ENCODE assay signal across 29 mouse cellular contexts in genomic region chr4:93488570-93488969, GRCm38 (mm10).
"Had no signal": no experiment of that assay in that cellular context is flagged by ENCODE, and none has a peak within 500 bp of the region (broad histone marks: within the 10 kb centered on the region; RNA-seq: fewer than 3 reads in every experiment).

No protein-coding gene starts in this region.

- H3K36me3 ChIP-seq: embryonic facial prominence, embryonic 10.5 days; embryonic facial prominence, embryonic 12.5 days; embryonic facial prominence, embryonic 13.5 days; embryonic facial prominence, embryonic 15.5 days; forebrain, embryonic 10.5 days; forebrain, embryonic 12.5 days; forebrain, embryonic 15.5 days; heart, embryonic 10.5 days had no signal

- H3K9me3 ChIP-seq: embryonic facial prominence, embryonic 10.5 days; embryonic facial prominence, embryonic 12.5 days; embryonic facial prominence, embryonic 13.5 days; embryonic facial prominence, embryonic 15.5 days; forebrain, embryonic 10.5 days; forebrain, embryonic 12.5 days; forebrain, embryonic 13.5 days; forebrain, embryonic 15.5 days; heart, embryonic 10.5 days had no signal

- H3K4me1 ChIP-seq: embryonic facial prominence, embryonic 10.5 days; embryonic facial prominence, embryonic 12.5 days; embryonic facial prominence, embryonic 13.5 days; embryonic facial prominence, embryonic 15.5 days; forebrain, embryonic 10.5 days; forebrain, embryonic 12.5 days; forebrain, embryonic 13.5 days; forebrain, embryonic 15.5 days; heart, embryonic 10.5 days had no signal

- H3K27ac ChIP-seq: embryonic facial prominence, embryonic 10.5 days; embryonic facial prominence, embryonic 12.5 days; embryonic facial prominence, embryonic 13.5 days; embryonic facial prominence, embryonic 15.5 days; forebrain, embryonic 10.5 days; forebrain, embryonic 12.5 days; forebrain, embryonic 13.5 days; forebrain, embryonic 15.5 days; gastrocnemius, adult 2 months; heart, adult 2 months; heart, embryonic 10.5 days had no signal

- H3K27me3 ChIP-seq: embryonic facial prominence, embryonic 12.5 days; embryonic facial prominence, embryonic 13.5 days; embryonic facial prominence, embryonic 15.5 days; forebrain, embryonic 12.5 days; forebrain, embryonic 13.5 days; forebrain, embryonic 15.5 days had no signal

- DNase-seq: cerebellum, adult 8-10 months; cerebellum, adult 9-10 months; cerebellum, adult 9-11 months; cerebellum, postnatal 10 days; cerebellum, postnatal 14 days; cerebellum, postnatal 25 days; cerebellum, postnatal 36 days; embryo, embryonic 11 days; forebrain, postnatal 0 days; gastrocnemius, adult 2 months; gastrocnemius, postnatal 10 days; gastrocnemius, postnatal 14 days; gastrocnemius, postnatal 25 days; gastrocnemius, postnatal 36 days; heart, adult 11 months; heart, adult 18-20 months; heart, adult 2 months had no signal

- ATAC-seq: forebrain, embryonic 13.5 days; forebrain, embryonic 14.5 days; forebrain, embryonic 15.5 days; forebrain, embryonic 16.5 days; forebrain, postnatal 0 days had no signal

- H3K4me3 ChIP-seq: embryonic facial prominence, embryonic 10.5 days; embryonic facial prominence, embryonic 12.5 days; embryonic facial prominence, embryonic 13.5 days; embryonic facial prominence, embryonic 15.5 days; erythroblast, embryonic 14.5 days; forebrain, embryonic 10.5 days; forebrain, embryonic 12.5 days; forebrain, embryonic 13.5 days; forebrain, embryonic 15.5 days; gastrocnemius, adult 2 months; heart, adult 2 months; heart, embryonic 10.5 days had no signal

- H3K9ac ChIP-seq: embryonic facial prominence, embryonic 12.5 days; embryonic facial prominence, embryonic 13.5 days; embryonic facial prominence, embryonic 15.5 days; forebrain, embryonic 12.5 days; forebrain, embryonic 13.5 days; forebrain, embryonic 15.5 days; forebrain, postnatal 0 days had no signal
